Mouse (Mus musculus) heart, adult 8-10 months (tissue): Measurements from ENCODE around the gene Stab1. TPM values are rescaled to one million over a fixed set of nuclear protein-coding genes. Genes with fewer than 3 reads are reported as not detected.

ENCODE experiments used
- DNase-seq: peaks from one replicate; pipeline ENCODE4 v3.0.0; 2022; ENCODE audit warnings: low spot score
- total RNA-seq, 4 experiments: library from RNA; stranded (reverse); gene quantifications; 2 replicates each; pipeline ENCODE4 v1.2.4; 2022

Gene Stab1
- total RNA-seq, 4 experiments from 2014 or later, result 50.1 to 64.3 (median 57.1) TPM

- DNase-seq, result no peak
Measured at GRCm38 (mm10) chr14:31165010-31165409, 3.4 kb downstream of the Stab1 start.

- DNase-seq, result no peak
Measured at GRCm38 (mm10) chr14:31164067-31164466, 4.4 kb downstream of the Stab1 start.

DNA sequence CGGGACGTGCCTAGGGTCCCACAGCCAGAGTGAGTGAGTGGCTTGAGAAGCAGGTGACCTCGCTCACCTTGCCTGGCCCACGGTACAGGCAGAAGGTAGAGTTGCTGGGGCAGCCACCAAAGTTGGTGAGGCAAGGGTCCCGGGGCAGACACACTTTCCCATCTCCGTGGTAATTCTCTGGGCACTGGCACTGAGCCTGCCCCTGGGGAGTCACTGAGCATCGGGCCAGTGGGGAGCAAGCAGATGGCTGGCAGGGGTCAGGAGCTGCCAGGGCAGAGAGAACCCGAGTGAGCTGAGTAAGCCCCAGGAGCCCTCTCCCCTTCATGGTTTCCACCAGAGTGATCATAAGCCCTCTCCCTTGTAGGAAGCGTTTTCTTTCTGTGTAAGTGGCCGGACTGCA, 6.8 kb downstream of the Stab1 start:
- DNase-seq, result no peak

DNA sequence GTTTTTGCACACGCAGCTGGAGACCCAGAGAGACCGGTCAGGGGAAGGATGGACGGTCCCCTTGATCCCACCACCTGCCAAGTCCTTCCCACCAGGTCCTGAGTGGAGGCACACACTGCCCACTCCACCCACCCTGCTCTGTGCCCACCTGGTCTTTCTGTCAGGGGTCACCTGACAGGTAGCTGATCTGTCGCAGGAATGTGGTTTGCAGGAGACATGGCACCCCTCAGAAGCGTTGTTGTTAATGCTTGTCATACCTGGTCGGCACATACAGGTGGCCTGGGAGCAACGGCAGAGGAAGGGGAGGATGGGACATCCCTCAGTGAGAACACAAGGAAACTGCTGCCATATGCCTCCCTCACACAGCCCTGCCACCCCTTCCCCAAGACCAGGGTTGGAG, 7.2 kb downstream of the Stab1 start:
- no peak for DNase-seq

DNA sequence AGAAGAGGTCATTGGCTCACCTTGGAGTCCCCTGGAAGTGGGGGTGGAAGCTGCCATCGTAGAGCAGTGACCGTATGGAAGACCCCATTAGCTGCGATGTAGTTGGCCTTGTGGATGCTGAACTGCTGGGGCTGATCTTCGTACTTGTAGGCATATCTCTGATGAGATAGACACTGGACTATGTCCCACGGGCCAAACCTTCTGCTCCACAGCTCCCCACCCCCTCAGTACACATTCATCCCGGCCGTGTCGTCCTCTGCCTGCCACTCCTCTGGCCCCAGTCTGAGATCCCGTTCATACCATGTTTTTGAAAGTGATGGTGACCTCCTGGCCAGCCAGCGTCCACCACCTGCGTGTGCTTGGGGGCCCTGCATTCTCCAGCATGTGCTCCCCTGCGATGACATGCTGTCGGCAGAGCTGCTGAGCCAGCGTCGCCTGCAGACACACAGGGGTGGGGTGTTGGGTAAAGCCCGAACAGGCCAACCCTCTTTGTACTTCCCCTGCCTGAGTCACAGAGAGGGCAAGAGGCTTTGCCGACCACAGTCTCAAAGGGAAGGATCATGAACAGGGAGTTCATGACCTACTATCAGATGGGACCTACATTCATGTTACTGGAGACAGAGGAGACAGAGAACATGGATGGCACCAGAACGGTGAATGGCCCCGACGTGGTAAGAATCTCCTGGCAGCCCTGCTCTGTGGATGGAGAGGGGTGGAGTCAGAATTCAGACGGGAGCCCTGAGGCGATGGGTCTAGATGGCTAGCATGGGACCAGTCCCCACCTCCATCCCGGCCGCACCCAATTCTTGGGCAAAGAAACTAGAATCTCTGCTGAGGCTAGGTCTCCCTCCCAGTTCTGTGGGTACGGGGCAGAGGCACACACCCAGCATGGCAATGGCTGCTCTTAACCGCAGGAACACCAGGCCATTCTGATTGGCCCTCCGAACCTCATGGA, 8.0 kb downstream of the Stab1 start:
- DNase-seq, result no peak

GRCm38 (mm10) chr14:31145694-31146093, 22.7 kb downstream of the Stab1 start:
- no peak for DNase-seq

DNA sequence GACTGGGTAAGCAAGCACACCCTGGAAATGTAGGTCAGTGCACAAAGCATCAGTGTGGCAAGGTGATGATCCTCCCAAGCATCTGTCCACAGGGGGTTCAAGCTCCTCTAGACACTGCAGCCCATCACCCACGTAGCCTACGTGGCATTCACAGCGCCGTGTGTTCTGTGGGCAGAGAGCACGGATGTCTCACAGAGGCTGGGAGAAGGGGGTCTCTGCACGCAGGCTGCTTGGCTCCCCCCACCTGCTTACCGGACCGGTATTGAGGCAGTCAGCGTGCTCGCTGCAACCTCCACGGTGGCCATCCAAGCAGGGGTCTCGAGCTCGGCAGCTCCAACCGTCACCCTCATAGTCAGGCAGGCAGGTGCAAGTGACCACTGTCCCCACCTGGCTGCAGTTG, 27.4 kb downstream of the Stab1 start:
- DNase-seq, result no peak

- DNase-seq, result no peak
Measured at GRCm38 (mm10) chr14:31140141-31140540, 28.3 kb downstream of the Stab1 start.

DNA sequence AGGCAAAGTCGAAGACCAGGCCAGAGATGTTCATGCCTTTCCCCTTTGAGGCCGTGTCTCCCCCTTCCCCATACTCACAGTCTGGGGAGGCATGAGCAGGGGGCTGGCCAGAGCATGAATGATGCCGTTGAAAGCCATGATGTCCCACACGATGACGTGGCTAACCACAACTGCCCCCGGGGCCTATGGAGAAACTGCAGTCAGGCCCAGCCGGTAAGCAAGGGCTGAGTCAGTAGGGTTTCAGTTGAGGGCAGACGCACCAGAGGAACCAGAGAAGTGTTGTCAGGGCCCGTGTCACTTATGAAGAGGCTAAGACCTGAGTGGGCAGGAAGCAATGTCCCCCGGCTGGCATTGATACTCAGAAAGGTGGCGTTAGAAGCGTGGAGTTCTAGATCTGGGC, 28.8 kb downstream of the Stab1 start:
- no peak for DNase-seq

GRCm38 (mm10) chr14:31138897-31139429, 29.5 kb downstream of the Stab1 start:
- no peak for DNase-seq

DNA sequence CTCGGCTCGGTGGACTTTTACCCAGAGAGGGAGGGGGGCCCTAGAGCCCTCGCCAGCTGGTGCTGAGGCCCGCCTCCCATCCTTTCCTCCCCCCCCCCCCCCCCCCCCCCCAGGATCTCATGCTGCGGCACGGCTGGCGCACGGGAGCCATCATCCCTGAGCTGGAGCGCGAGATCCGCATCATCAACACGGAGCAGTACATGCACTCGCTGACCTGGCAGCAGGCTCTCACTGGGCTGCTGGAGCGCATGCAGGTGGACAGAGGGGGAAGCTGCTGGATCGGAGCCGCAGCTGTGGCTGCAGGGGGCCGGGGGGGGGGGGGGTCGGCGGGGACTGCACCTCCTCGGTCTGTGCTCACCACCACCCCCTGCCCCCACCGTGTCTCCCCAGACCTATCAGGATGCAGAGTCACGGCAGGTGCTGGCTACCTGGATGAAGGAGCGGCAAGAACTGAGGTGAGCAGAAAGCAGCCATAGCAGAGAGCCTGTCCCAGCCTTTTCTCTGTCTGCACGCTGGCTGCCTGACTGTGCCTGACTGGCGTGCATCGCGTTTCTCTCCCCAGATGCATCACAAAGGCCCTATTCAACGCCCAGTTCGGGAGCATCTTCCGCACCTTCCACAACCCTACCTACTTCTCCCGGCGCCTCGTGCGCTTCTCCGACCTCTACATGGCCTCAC, 30.1 kb downstream of the Stab1 start:
- DNase-seq, result no peak

GRCm38 (mm10) chr14:31137791-31138190, 30.6 kb downstream of the Stab1 start:
- DNase-seq, result no peak

DNA sequence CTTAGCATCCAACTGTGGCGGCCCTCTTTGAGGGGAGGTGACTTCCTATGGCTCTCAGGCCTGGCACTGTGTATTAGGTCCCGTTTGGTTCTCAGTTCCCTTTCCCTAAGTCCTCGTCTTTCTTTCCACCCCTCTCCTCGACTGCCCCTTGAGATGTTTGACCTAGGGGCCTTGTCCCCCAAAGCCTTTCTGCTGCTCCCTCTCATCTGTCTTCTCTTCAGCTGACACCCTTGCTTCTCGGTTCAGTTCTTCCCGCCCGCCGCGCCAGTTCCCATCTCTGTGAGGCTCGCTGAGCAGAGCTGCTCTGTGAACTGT, 31.2 kb downstream of the Stab1 start:
- no peak for DNase-seq

DNA sequence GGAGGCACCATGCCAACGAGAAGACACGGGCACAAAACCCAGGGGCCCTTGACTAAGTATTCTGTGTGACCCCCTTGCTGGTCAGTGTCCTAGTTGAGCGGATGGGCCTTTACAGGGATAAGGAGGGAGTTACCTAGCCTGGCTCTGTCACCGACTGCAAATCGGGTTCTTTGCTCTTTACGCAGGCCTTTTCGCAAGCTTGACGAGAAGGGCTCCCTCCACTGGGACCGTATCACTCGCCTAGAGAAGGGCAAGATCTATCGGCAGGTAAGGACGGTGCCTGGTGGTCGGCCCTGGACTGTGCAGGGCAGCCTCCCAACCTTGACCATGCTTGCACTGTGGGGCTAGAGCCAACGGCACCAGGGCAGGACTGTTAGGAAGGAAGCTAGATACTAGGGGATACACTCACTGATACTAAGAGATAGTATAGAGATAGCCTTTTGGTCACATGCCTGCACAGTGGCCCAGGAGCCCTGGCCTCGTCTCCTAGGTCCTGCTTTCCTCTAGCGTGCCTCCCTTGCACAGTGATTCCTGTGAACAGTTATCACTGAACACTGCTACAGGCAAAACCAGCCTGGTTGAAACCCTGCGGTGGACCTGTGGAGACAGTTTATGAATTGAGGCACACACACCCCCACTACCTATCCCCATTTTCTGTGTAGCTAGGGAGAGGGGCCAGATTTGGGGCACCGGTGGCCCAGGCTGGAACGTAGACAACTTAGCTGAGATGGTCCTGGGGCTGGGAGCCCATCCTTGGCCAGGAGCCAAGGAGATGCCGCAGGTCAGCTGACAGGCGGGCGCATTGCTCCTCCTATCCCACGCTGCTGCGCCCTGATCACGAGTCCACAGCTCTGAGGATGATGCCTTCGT, 31.8 kb downstream of the Stab1 start:
- DNase-seq, result no peak

DNA sequence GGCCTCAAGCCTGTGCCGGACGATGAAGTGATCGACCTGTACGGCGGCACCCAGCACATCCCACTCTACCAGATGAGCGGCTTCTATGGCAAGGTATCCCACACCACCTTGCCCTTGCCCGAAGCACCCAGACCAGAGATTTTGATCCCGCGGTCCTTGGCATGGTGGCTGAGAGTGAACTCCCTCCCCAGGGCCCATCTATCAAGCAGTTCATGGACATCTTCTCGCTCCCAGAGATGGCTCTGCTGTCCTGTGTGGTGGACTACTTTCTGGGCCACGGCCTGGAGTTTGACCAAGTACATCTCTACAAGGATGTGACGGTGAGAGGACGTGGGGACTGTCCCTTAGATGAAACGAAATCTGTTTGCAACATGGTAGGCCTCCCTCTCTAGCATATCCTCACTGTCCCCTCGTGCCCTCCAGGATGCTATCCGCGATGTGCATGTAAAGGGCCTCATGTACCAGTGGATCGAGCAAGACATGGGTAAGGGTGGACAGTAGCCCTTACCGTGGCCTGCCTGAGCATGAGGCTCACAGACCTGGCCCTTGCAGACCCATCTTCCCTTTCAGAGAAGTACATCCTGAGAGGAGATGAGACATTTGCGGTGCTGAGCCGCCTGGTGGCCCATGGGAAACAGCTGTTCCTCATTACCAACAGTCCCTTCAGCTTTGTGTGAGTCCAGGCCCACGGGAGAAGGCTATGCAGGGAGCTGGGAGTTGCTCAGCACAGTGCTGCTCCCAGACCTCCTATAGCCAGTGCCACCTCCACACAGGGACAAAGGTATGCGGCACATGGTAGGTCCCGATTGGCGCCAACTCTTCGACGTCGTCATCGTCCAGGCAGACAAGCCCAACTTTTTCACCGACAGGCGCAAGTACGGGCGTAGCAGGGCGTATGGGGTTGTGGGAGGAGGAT, 32.7 kb downstream of the Stab1 start:
- DNase-seq, result no peak

GRCm38 (mm10) chr14:31134015-31135000, 34.1 kb downstream of the Stab1 start:
- DNase-seq, result no peak

GRCm38 (mm10) chr14:31133023-31133665, 35.3 kb downstream of the Stab1 start:
- no peak for DNase-seq

DNA sequence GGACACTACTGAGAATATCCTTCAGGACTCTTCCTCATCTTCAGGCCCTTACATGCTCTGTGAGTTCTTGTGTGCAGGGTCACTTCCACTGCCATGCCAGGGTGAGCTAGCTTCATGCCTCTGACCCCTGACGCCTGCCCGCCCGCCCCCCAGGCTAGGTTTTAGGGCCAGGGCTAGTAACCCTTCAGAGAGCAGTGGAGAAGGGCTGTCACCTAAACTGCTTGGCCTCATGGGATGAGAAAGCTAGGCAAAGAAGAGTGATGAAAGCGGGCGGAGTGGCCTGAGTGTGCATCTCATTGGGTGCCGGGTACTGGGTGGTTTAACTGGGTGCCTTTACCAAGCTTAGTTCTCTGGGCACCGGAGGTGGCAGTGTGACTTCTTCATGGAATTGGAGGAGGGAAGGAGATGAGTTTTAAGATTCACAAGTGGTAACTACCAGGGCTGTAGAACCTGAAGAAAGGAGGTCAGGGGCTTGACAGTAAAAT, 35.9 kb downstream of the Stab1 start:
- no peak for DNase-seq

GRCm38 (mm10) chr14:31132031-31132430, 36.4 kb downstream of the Stab1 start:
- DNase-seq, result no peak
